Mouse (Mus musculus) bone marrow macrophage, adult 2 months (primary cell): ENCODE data around the gene Npas2.

Experiments used
- CTCF ChIP-seq: IDR thresholded peaks from 2 replicates; pipeline ENCODE4 v1.5.1; 2012; ENCODE audit warnings: low read depth, mild to moderate bottlenecking, low read length, moderate library complexity
- POLR2A ChIP-seq: IDR thresholded peaks from 2 replicates; pipeline ENCODE4 v1.6.1; 2012; ENCODE audit warnings: mild to moderate bottlenecking, low read depth, low read length, borderline replicate concordance

GRCm38 (mm10) chr1:39339455-39339854, 145.9 kb downstream of the Npas2 start:
- no peak for TF ChIP-seq CTCF
- no peak for TF ChIP-seq POLR2A
